Mouse (Mus musculus) cerebellum, adult 11 months (tissue): ENCODE results near the gene Oasl2.
"Not testable (repeated sequence)": the region's sequence is repeated elsewhere in the genome, so short reads cannot be mapped to it uniquely, and the experiment has no call there.

Experiments
- DNase-seq: peaks from one replicate; pipeline ENCODE4 v3.0.0; 2022

The Oasl2 gene

GRCm38 (mm10) chr5:114916777-114917176 is 20.0 kb downstream of the Oasl2 start:
- DNase-seq, result no peak

GRCm38 (mm10) chr5:114917357-114917756 is 20.6 kb downstream of the Oasl2 start:
- not testable (repeated sequence) for DNase-seq

GRCm38 (mm10) chr5:114921551-114922365 is 25.0 kb downstream of the Oasl2 start:
- DNase-seq, result no peak

GRCm38 (mm10) chr5:114922366-114922731 is 25.6 kb downstream of the Oasl2 start:
- no peak for DNase-seq

- no peak for DNase-seq
These were observed 26.3 kb downstream of the Oasl2 start, which contains the start of gene Oasl1 for GRCm38 (mm10) chr5:114922998-114923473. Oasl1 (plus strand) TSS chr5:114923240.

- DNase-seq, result no peak
These were observed 29.5 kb downstream of the Oasl2 start for GRCm38 (mm10) chr5:114926153-114926684.

- DNase-seq, result no peak
These were observed 30.0 kb downstream of the Oasl2 start for GRCm38 (mm10) chr5:114926753-114927152.

GRCm38 (mm10) chr5:114931626-114932025 is 34.9 kb downstream of the Oasl2 start:
- no peak for DNase-seq

- no peak for DNase-seq
These were observed 36.5 kb downstream of the Oasl2 start for GRCm38 (mm10) chr5:114933206-114933605.

GRCm38 (mm10) chr5:114935838-114936237 is 39.1 kb downstream of the Oasl2 start:
- DNase-seq, result no peak

GRCm38 (mm10) chr5:114941138-114941537 is 44.4 kb downstream of the Oasl2 start:
- not testable (repeated sequence) for DNase-seq

- peak; percentile 78 for DNase-seq
These were observed 45.5 kb downstream of the Oasl2 start, which contains the start of gene 2210016L21Rik for GRCm38 (mm10) chr5:114942074-114942765. 2210016L21Rik (plus strand) TSS chr5:114942158.

GRCm38 (mm10) chr5:114942766-114943130 is 46.0 kb downstream of the Oasl2 start:
- no peak for DNase-seq

GRCm38 (mm10) chr5:114945072-114945471 is 48.3 kb downstream of the Oasl2 start:
- no peak for DNase-seq

- DNase-seq, result peak; percentile 50
These were observed 52.2 kb downstream of the Oasl2 start for GRCm38 (mm10) chr5:114948891-114949290.

- peak; percentile 46 for DNase-seq
These were observed 52.6 kb downstream of the Oasl2 start for GRCm38 (mm10) chr5:114949316-114949715.

GRCm38 (mm10) chr5:114949812-114950211 is 53.1 kb downstream of the Oasl2 start:
- DNase-seq, result no peak

GRCm38 (mm10) chr5:114950669-114951068 is 53.9 kb downstream of the Oasl2 start:
- DNase-seq, result no peak

- no peak for DNase-seq
These were observed 54.6 kb downstream of the Oasl2 start for GRCm38 (mm10) chr5:114951279-114951880.

GRCm38 (mm10) chr5:114953326-114953725 is 56.6 kb downstream of the Oasl2 start:
- DNase-seq, result no peak

GRCm38 (mm10) chr5:114958069-114958468 is 61.3 kb downstream of the Oasl2 start:
- no peak for DNase-seq
